Mouse (Mus musculus): ENCODE data around the gene Shc2.
A peak's percentile ranks its signal among the peaks of the same experiment; 100 is the strongest.

Gene Shc2

DNA sequence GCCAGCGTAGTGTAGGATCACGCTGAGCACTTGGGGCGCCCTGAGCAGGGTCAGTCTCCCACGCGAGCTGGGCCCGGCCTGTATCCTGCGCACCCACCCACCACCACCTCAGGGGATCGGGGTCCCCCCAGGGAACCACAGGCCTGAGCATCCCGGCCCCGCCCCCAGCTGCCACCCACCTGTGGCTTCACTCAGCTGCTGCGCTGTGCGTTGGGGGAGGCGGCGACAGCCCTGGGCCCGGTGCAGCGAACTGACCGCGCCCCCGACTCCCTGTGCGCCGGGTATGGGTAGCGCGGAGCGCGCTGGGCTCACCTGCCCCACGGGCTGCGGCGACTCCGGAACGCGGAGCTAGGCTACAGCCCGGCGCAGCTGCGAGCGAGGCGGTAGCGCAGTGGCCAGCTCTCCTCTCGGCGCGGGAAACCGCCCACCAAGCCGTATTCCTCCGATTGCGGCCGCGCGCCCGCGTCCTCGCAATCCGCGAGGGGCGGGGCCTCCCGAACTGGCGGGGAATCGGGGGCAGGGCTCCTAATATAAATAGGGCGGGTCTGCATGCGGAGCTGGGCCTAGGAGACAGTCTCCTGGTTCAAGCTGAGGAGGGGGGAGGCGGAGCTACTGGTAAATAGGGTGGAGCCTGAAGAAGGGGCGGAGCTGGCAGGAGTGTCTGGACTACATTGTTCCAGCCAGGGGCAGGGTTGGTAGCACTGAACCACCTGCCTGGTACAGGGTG is 24.0 kb downstream of the Shc2 start, which contains the start of gene C2cd4c:
Gene C2cd4c (minus strand): TSS at position 448 of the 727 bp plus-strand sequence.
- DNase-seq (ENCODE audit: low spot score), result peak; percentile 64

DNA sequence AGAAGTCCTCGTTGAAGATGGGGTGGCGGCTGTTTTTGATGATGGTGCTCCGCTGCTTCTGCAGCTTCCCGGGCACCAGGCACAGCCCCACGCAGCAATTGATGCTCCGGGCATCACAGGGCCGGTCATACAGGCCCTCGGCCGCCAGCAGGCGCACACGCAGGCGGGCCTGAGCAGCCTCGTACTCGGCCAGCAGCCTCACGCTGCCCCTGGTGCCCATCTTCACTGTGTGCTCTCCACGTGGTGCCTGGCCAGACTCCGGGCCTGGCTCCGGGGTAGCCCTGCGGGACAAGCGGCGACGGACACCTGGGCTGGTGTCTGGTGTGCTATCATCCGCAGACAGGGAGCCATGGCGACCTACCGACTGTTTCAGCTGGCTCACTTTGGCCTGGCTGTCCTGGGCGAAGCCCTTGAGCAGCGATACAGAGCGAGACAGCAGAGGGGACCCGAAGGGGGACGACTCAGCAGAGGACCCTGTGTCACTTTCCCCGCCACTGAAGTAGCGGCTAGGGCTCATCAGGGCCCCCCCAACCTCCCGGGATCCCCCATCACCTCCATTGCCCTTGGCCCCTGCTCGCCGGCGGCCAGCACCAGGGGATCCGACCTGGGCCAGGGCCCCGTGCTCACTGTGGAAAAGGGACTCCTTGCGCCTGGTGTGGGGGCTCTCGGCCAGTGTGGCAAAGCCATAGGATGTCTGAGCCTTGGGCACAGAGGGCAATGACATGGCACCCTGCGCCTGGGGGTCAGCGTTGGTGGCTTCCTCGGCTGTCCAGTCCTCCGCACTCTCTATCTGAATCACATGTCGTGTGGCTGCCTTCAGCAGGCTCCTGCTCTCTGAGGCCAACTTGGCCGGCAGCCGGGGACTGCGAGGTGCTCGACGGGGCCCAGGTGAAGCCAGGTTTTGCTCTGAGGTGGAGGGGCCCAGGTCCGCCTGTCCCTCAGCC is 25.3 kb downstream of the Shc2 start:
- DNase-seq (ENCODE audit: low spot score), result no peak

DNA sequence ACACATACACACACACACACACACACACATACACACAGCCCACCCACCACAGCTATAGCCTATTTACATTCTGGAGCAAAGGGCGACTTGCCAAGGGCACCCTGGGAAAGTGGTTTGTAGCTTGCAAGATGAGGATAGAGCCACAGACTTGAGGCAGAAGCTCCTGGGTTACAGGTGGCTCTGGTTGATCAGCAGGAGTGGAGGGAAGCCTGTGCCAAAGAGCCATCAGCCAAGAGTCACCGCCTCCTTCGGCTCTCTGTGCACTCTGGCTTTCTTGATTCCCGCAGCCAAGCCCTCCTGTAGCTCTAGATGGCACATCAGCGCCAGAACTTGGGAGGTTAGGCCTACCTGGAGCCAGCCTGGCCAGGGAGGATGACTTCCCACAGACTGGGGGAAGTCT is 26.4 kb downstream of the Shc2 start:
- DNase-seq (ENCODE audit: low spot score), result no peak

DNA sequence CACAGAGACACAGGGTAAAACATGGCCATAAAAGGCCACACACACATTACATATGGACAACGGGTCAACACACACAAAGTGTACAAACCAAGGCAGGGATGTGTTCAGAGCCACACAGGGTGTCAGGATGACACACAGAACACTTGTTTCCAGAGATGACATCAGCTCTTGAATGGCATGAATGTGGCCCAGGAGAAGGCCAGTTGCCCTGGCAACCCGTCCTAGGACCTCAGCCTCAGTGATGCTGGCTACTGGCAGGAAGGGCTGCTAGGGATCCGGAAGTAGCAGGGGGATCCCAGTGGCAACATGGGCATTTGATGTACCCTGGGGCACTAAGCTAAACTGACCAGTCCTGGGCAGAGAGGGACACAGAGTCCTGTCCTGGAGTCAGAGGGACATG is 28.4 kb downstream of the Shc2 start:
- no peak for DNase-seq (ENCODE audit: low spot score)

GRCm38 (mm10) chr10:79607892-79608291 is 29.8 kb downstream of the Shc2 start:
- DNase-seq (ENCODE audit: low spot score), result no peak

- no peak for DNase-seq (ENCODE audit: low spot score)
Measured at GRCm38 (mm10) chr10:79606537-79606936, 31.2 kb downstream of the Shc2 start.

DNA sequence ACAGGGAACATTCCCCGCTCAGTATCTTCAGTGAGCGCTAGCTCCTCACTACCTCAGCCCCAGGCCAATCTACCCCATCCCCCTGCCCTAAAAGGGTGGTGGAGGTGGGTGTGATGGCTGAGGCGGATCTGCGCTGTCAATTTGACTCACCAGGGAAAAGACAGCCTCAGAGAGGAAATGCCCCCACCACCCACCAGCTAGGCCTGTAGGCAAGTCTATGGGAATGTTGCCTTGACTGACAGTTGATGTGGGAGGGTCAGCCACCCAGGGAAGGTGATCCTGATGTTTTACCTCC is 39.8 kb downstream of the Shc2 start:
- no peak for DNase-seq (ENCODE audit: low spot score)

DNA sequence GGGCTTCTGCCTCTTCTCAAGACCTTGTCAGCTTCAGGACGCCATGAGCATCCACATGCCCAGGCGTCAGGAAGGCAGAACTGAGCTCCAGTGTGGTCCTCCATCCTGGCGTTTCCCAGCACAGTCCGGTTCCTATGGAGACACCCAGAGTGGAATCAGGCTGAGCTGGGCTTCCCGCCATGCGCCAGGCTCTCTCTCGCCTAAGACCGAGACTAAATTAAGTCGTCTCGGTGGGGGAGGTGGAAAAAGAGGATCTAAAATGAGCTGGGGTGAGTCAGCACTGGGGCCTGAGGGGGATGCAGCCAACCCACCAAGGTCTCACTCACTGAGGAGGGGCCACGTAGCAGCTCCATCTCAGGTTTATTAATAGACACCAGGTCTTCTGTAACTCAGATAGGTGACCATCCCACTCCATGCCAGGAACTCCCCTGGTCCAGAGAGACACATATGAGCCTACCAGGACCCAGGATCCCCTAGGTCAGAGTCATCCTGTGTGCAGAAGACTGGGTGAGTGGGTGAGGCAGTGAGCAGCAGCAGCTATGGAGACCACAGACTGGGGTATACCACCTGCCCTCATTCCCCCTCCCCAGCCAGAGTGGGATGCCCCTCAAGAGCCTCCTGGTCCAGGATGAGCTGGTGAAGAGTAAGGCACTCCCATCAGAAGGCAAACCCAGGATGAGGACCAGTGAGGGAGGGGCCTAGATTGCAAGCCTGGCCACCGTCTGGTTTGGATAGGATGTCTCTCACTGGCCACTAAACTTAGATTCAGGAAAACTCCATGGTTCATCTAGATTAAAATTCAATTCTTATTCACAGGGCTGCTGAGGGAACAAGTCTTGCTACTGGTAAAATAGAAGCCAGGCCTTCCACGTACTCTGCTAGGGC is 40.4 kb downstream of the Shc2 start:
- DNase-seq (ENCODE audit: low spot score), result peak; percentile 62

- DNase-seq (ENCODE audit: low spot score), result no peak
Measured at GRCm38 (mm10) chr10:79595590-79595929, 42.2 kb downstream of the Shc2 start.

DNA sequence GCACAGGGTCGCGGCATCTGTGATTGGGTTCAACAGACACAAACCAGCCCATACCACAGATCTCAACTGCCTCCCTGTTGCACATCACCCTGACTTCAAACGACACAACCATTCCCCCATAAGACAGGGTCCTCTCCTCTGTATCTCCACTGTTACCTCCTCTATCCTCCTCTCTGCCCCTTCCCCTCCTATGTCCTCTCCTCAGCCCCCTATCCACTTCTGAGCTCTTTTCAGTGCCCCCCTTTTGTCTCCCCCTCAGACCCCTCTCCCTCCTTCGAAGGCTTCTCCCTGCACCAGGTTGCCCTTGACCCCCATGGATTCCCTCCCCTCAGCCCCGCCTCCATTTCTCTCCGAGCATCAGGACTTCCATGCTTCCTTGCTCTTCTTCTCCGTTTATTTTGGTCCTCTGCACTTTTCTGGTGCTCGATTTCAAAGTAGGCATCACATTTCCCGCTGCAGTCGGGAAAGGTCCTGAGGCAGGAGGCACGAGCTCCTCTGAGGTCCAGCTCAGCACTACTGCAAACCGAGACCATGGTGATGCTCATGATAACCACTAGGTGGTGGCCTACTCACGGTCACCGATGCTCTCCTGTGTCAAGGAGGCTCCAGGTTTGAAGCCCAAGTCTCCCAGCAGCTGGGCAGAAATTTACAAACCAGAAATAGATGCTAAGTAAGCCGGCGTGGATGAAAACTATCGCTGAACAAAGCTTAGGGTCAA is 42.7 kb downstream of the Shc2 start:
- DNase-seq (ENCODE audit: low spot score), result peak; percentile 60

- no peak for DNase-seq (ENCODE audit: low spot score)
Measured at GRCm38 (mm10) chr10:79594111-79594510, 43.6 kb downstream of the Shc2 start.

GRCm38 (mm10) chr10:79590702-79591101 is 47.0 kb downstream of the Shc2 start:
- no peak for DNase-seq (ENCODE audit: low spot score)

DNA sequence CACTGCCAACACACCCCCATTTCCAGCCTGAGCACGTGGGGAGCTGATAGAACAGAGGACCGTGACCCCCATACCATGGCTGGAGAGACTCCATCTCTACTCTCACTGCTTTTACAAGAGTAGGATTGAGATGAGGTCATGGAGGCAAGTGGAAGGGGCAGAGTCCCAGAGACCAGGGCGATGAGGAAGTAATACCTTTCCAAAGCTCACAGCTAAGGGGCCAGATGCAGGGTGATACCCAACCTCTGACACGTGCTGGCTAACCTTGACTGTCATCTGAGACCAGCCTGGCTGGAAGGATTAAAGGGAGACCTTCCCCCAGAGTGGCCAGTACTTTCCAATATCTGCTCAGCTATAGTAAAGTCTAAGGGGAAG is 50.0 kb downstream of the Shc2 start:
- DNase-seq (ENCODE audit: low spot score), result no peak

GRCm38 (mm10) chr10:79587061-79587751 is 50.5 kb downstream of the Shc2 start, which contains the start of gene Theg:
TSS of gene Theg (minus strand) at chr10:79587331.
- DNase-seq (ENCODE audit: low spot score), result no peak

GRCm38 (mm10) chr10:79586243-79586642 is 51.5 kb downstream of the Shc2 start:
- DNase-seq (ENCODE audit: low spot score), result no peak

DNA sequence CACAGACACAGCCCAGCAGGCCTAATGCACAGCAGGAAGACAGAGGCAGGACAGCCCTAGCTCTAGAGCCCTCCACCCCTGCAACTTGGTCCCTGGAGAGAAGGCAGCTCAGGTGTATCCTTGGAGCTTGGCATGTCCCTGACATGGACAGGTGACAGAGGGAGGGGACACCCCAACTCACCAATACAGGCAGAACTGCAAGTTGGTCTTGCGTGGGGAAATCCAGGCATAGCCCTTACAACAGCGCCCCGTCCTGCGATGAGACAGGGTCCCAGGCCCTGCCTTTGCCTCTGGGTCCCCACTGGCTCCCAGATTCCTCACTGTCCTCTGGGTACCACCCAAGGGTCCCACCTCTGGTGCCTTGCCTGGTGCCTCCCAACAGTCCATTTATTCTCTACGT is 52.0 kb downstream of the Shc2 start:
- no peak for DNase-seq (ENCODE audit: low spot score)

GRCm38 (mm10) chr10:79585136-79585535 is 52.6 kb downstream of the Shc2 start:
- no peak for DNase-seq (ENCODE audit: low spot score)

DNA sequence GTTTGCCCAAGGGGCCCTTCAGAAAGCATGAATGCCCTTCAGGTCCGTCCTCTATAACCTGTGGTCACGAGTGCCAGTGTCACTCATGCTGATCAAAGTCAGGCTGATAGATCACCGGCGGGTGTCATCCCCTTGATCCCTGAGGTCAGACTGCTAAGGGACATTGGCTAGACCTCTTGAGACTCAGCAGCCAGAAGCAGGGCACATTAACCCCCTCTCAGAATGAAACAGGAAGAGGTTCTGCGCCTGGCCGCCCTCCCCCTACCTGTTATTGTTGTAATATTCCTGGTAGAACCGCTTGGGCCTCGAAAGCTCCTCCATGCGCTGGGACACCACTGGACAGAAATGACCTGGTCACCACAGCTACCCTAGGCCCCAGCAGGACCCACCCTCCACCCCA is 53.3 kb downstream of the Shc2 start:
- no peak for DNase-seq (ENCODE audit: low spot score)

- DNase-seq (ENCODE audit: low spot score), result no peak
Measured at GRCm38 (mm10) chr10:79584021-79584420, 53.7 kb downstream of the Shc2 start.

DNA sequence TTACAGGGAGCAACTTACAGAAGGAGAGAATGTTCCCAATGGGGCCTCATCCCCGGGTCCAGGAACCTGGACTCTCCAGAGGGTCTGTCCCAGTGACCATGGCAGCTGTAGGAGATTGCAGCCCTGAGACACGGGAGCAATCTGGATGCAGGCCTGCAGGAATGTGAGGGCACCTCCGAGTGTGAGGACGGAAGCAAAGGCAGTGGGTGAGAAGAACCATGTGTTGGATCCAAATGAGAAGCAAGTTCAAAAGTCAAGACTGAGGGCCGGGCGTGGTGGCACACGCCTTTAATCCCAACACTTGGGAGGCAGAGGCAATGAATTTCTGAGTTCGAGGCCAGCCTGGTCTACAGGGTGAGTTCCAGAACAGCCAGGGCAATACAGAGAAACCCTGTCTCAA is 56.2 kb downstream of the Shc2 start:
- DNase-seq (ENCODE audit: low spot score), result no peak

DNA sequence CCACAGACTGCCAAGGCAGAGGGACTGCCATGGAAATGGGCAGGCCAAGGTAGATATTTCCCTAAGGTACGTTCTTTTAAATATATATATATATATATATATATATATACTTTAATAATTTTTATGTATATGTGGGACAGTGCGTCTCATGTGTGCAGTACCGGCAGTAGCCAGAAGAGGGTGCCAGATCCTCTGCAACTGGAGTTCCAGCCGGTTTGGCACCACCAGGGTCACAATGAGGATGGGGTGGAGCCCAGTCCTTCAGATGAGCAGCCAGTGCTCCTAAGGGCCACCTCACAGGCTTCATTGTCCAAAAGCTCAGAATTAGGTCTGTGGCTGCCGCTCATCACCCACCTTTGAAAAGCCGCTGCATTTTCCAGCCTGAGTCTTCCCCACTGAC is 56.9 kb downstream of the Shc2 start:
- no peak for DNase-seq (ENCODE audit: low spot score)
